Mouse (Mus musculus): Measurements from ENCODE around the gene Ifngr2. TPM values are rescaled to one million over a fixed set of nuclear protein-coding genes. Genes with fewer than 3 reads are reported as not detected.
A peak's percentile ranks its signal among the peaks of the same experiment; 100 is the strongest.

Gene Ifngr2
- polyA plus RNA-seq, 1 experiment = 162 TPM

GRCm38 (mm10) chr16:91553625-91554024 is 6.8 kb downstream of the Ifngr2 start:
- peak overlapping the region; percentile 35 for H3K27ac ChIP-seq (ENCODE audit: insufficient read depth, low read depth, low read length)
- TF ChIP-seq CTCF (IDR thresholded peaks at IDR 0.05; ENCODE audit: extremely low read depth, insufficient read length, insufficient replicate concordance, low read depth, low read length) (no peak), POLR2A (IDR thresholded peaks at IDR 0.05; ENCODE audit: low read depth, low read length) (no peak)
- WGBS = 60% methylated on average over 12 of the region's 12 CpGs
- peaks cover 37% of the 10 kb centered on the region for H3K36me3 ChIP-seq (ENCODE audit: control insufficient read depth, insufficient read depth, low read length)
- no peak overlapping the region for H3K4me3 ChIP-seq (ENCODE audit: low read depth, low read length)
- peaks cover 39% of the 10 kb centered on the region for H3K4me1 ChIP-seq (ENCODE audit: control insufficient read depth, insufficient read depth, insufficient read length, low read length)
- H3K27me3 ChIP-seq (ENCODE audit: control insufficient read depth, insufficient read depth, low read length) = no peaks in the 10 kb centered on the region

- H3K36me3 ChIP-seq (ENCODE audit: control insufficient read depth, insufficient read depth, low read length) = peaks cover 46% of the 10 kb centered on the region
- TF ChIP-seq CTCF (IDR thresholded peaks at IDR 0.05; ENCODE audit: extremely low read depth, insufficient read length, insufficient replicate concordance, low read depth, low read length) = no peak
- TF ChIP-seq POLR2A (IDR thresholded peaks at IDR 0.05; ENCODE audit: low read depth, low read length) = no peak
Measured at GRCm38 (mm10) chr16:91555017-91555605, 8.2 kb downstream of the Ifngr2 start.

GRCm38 (mm10) chr16:91556659-91557058 is 9.8 kb downstream of the Ifngr2 start:
- Histone ChIP-seq H3K36me3 (ENCODE audit: control insufficient read depth, insufficient read depth, low read length) (peaks cover 60% of the 10 kb centered on the region), H3K4me1 (ENCODE audit: control insufficient read depth, insufficient read depth, insufficient read length, low read length) (peaks cover 35% of the 10 kb centered on the region)
- WGBS = 87% methylated on average over 15 of the region's 15 CpGs

More at GRCm38 (mm10) chr16:91555017-91555605, 8.2 kb downstream of the Ifngr2 start:
- Histone ChIP-seq H3K27ac (ENCODE audit: insufficient read depth, low read depth, low read length) (peak overlapping the region; percentile 74), H3K4me1 (ENCODE audit: control insufficient read depth, insufficient read depth, insufficient read length, low read length) (peaks cover 36% of the 10 kb centered on the region), H3K27me3 (ENCODE audit: control insufficient read depth, insufficient read depth, low read length) (no peaks in the 10 kb centered on the region), H3K4me3 (ENCODE audit: low read depth, low read length) (no peak overlapping the region)
- 42% methylated on average over 8 of the region's 8 CpGs for WGBS

GRCm38 (mm10) chr16:91557214-91557613 is 10.3 kb downstream of the Ifngr2 start:
- Histone ChIP-seq H3K36me3 (ENCODE audit: control insufficient read depth, insufficient read depth, low read length) (peaks cover 66% of the 10 kb centered on the region), H3K4me3 (ENCODE audit: low read depth, low read length) (no peak overlapping the region), H3K27ac (ENCODE audit: insufficient read depth, low read depth, low read length) (no peak overlapping the region), H3K4me1 (ENCODE audit: control insufficient read depth, insufficient read depth, insufficient read length, low read length) (peaks cover 37% of the 10 kb centered on the region), H3K27me3 (ENCODE audit: control insufficient read depth, insufficient read depth, low read length) (no peaks in the 10 kb centered on the region)
- 95% methylated on average over 7 of the region's 7 CpGs for WGBS
- TF ChIP-seq CTCF (IDR thresholded peaks at IDR 0.05; ENCODE audit: extremely low read depth, insufficient read length, insufficient replicate concordance, low read depth, low read length) (no peak), POLR2A (IDR thresholded peaks at IDR 0.05; ENCODE audit: low read depth, low read length) (no peak)

More at GRCm38 (mm10) chr16:91556659-91557058, 9.8 kb downstream of the Ifngr2 start:
- Histone ChIP-seq H3K4me3 (ENCODE audit: low read depth, low read length) (no peak overlapping the region), H3K27ac (ENCODE audit: insufficient read depth, low read depth, low read length) (no peak overlapping the region), H3K27me3 (ENCODE audit: control insufficient read depth, insufficient read depth, low read length) (no peaks in the 10 kb centered on the region)
- TF ChIP-seq CTCF (IDR thresholded peaks at IDR 0.05; ENCODE audit: extremely low read depth, insufficient read length, insufficient replicate concordance, low read depth, low read length) (no peak), POLR2A (IDR thresholded peaks at IDR 0.05; ENCODE audit: low read depth, low read length) (no peak)

GRCm38 (mm10) chr16:91557693-91558092 is 10.8 kb downstream of the Ifngr2 start:
- TF ChIP-seq CTCF (IDR thresholded peaks at IDR 0.05; ENCODE audit: extremely low read depth, insufficient read length, insufficient replicate concordance, low read depth, low read length) (no peak), POLR2A (IDR thresholded peaks at IDR 0.05; ENCODE audit: low read depth, low read length) (no peak)
- Histone ChIP-seq H3K27me3 (ENCODE audit: control insufficient read depth, insufficient read depth, low read length) (no peaks in the 10 kb centered on the region), H3K27ac (ENCODE audit: insufficient read depth, low read depth, low read length) (no peak overlapping the region), H3K4me1 (ENCODE audit: control insufficient read depth, insufficient read depth, insufficient read length, low read length) (peaks cover 38% of the 10 kb centered on the region), H3K4me3 (ENCODE audit: low read depth, low read length) (no peak overlapping the region), H3K36me3 (ENCODE audit: control insufficient read depth, insufficient read depth, low read length) (peaks cover 70% of the 10 kb centered on the region)
- 78% methylated on average over 15 of the region's 15 CpGs for WGBS

GRCm38 (mm10) chr16:91561099-91561498 is 14.2 kb downstream of the Ifngr2 start:
- TF ChIP-seq POLR2A (IDR thresholded peaks at IDR 0.05; ENCODE audit: low read depth, low read length) (no peak), CTCF (IDR thresholded peaks at IDR 0.05; ENCODE audit: extremely low read depth, insufficient read length, insufficient replicate concordance, low read depth, low read length) (peak; percentile 53; the same call in 1 of the 2 replicates)
- Histone ChIP-seq H3K4me3 (ENCODE audit: low read depth, low read length) (no peak overlapping the region), H3K4me1 (ENCODE audit: control insufficient read depth, insufficient read depth, insufficient read length, low read length) (peaks cover 26% of the 10 kb centered on the region), H3K36me3 (ENCODE audit: control insufficient read depth, insufficient read depth, low read length) (peaks cover 74% of the 10 kb centered on the region), H3K27me3 (ENCODE audit: control insufficient read depth, insufficient read depth, low read length) (no peaks in the 10 kb centered on the region), H3K27ac (ENCODE audit: insufficient read depth, low read depth, low read length) (peak overlapping the region; percentile 47)
- WGBS = 61% methylated on average over 9 of the region's 9 CpGs

GRCm38 (mm10) chr16:91561541-91562457 is 14.9 kb downstream of the Ifngr2 start:
- Histone ChIP-seq H3K4me1 (ENCODE audit: control insufficient read depth, insufficient read depth, insufficient read length, low read length) (peaks cover 32% of the 10 kb centered on the region), H3K36me3 (ENCODE audit: control insufficient read depth, insufficient read depth, low read length) (peaks cover 68% of the 10 kb centered on the region), H3K27me3 (ENCODE audit: control insufficient read depth, insufficient read depth, low read length) (no peaks in the 10 kb centered on the region), H3K4me3 (ENCODE audit: low read depth, low read length) (no peak overlapping the region), H3K27ac (ENCODE audit: insufficient read depth, low read depth, low read length) (peak overlapping the region; percentile 82)
- TF ChIP-seq CTCF (IDR thresholded peaks at IDR 0.05; ENCODE audit: extremely low read depth, insufficient read length, insufficient replicate concordance, low read depth, low read length) (no peak), POLR2A (IDR thresholded peaks at IDR 0.05; ENCODE audit: low read depth, low read length) (0 out of 2 replicates have a peak, but pooled peaks have one; percentile 11)
- WGBS = 75% methylated on average over 38 of the region's 38 CpGs
